Mouse (Mus musculus) hindbrain, embryonic 15.5 days (tissue): Measurements from ENCODE around the gene Ifnb1. TPM values are rescaled to one million over a fixed set of nuclear protein-coding genes. Genes with fewer than 3 reads are reported as not detected.
"Not testable (repeated sequence)": the region's sequence is repeated elsewhere in the genome, so short reads cannot be mapped to it uniquely, and the experiment has no call there.

Source experiments
- ATAC-seq: fragments of 200-750 bp; cut with Nextera tagmentation; 2 replicates; pipeline ENCODE4 v1.8.0; 2017; ENCODE audit warnings: low read depth, moderate number of reproducible peaks, moderate TSS enrichment; ENCODE audit not compliant: low FRiP score
- H3K27ac ChIP-seq: fragments of 300-500 bp; sonication (generic); replicated peaks from 2 replicates; pipeline ENCODE4 v1.5.1; 2015; ENCODE audit warnings: mild to moderate bottlenecking, inconsistent platforms
- H3K27me3 ChIP-seq: fragments of 300-500 bp; sonication (generic); 2 replicates; pipeline ENCODE4 v1.6.1; 2015; ENCODE audit warnings: control low read depth, inconsistent platforms
- H3K36me3 ChIP-seq: fragments of 300-500 bp; sonication (generic); 2 replicates; pipeline ENCODE4 v1.6.1; 2015; ENCODE audit warnings: control low read depth, inconsistent platforms
- H3K4me1 ChIP-seq: fragments of 300-500 bp; sonication (generic); replicated peaks from 2 replicates; pipeline ENCODE4 v1.6.1; 2015; ENCODE audit warnings: control low read depth, inconsistent platforms
- H3K4me2 ChIP-seq: fragments of 300-500 bp; sonication (generic); 2 replicates; pipeline ENCODE4 v1.6.1; 2015; ENCODE audit warnings: moderate library complexity, mild to moderate bottlenecking, inconsistent platforms
- H3K4me3 ChIP-seq: fragments of 300-500 bp; sonication (generic); 2 replicates; pipeline ENCODE4 v1.5.1; 2015; ENCODE audit warnings: mild to moderate bottlenecking, inconsistent platforms
- H3K9ac ChIP-seq: fragments of 300-500 bp; sonication (generic); 2 replicates; pipeline ENCODE4 v1.6.1; 2015; ENCODE audit warnings: inconsistent platforms
- H3K9me3 ChIP-seq: fragments of 300-500 bp; sonication (generic); 2 replicates; pipeline ENCODE4 v1.6.1; 2016; ENCODE audit warnings: control low read depth, inconsistent platforms
- WGBS: fragments of 180-500 bp; shearing (Covaris S2); methylation state at CpG from one replicate; pipeline ENCODE4 v1.1.7; 2015; 5-methylcytosine and 5-hydroxymethylcytosine counted together
- polyA plus RNA-seq: library from polyadenylated mRNA; unstranded; fragments of >200 nt; fragmentation: Nextera tagmentation; extraction: Ambion mirVana; gene quantifications from 2 replicates; pipeline ENCODE4 v1.2.1, GENCODE M21; 2015

Gene Ifnb1
- polyA plus RNA-seq: not detected in 2 replicates

DNA sequence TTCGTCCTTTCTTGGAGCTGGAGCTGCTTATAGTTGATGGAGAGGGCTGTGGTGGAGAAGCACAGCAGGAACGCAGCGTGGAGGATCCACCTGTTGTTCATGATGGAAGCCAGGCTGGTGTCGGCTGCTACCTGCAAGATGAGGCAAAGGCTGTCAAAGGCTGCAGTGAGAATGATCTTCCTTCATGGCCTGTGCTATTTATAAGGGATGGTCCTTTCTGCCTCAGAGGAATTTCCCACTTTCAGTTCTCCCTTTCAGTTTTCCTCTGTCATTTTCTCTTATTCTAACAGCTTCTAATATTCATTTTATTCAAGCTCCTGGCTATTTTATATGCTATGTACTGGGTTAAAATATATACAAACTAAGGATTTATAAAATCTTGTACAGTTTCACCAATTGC is at the start of gene Ifnb1:
Gene Ifnb1, minus strand, starts transcription at position 101 of the 400 bp plus-strand sequence.
- Histone ChIP-seq H3K27me3 (no peaks in the 10 kb centered on the region), H3K4me3 (no peak within 1 kb of the TSS), H3K9ac (no peak within 1 kb of the TSS), H3K9me3 (no peaks in the 10 kb centered on the region), H3K4me1 (no peaks in the 10 kb centered on the region), H3K4me2 (no peak within 1 kb of the TSS), H3K36me3 (no peaks in the 10 kb centered on the region), H3K27ac (no peak within 1 kb of the TSS)
- no peak for ATAC-seq
- WGBS: 94% methylated on average over 4 of the region's 4 CpGs

DNA sequence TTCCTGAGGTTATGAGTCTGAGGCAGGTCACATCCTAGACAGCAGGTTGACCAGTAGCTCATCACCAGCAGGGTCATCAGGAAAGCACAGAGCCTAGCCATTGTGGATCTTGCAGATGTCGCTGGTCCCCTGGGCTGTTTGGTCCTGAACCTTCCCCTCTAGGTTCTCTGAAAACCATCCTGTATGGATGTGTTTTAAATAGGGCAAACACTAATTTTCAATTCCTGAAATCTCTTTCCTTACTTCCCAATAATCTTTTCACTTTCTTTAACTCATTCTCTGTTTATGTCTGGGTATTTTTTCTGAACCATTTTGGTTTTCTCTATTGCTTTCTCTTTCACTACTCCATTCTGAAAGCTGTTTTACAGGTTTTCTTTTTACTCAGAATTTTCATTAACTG is 49.1 kb upstream of the Ifnb1 start, which contains the start of gene Ifna14:
Gene Ifna14, minus strand, starts transcription at position 101 of the 400 bp plus-strand sequence.
- Histone ChIP-seq H3K4me2 (no peak within 1 kb of the TSS), H3K27ac (no peak within 1 kb of the TSS), H3K9ac (no peak within 1 kb of the TSS), H3K27me3 (no peaks in the 10 kb centered on the region), H3K4me1 (no peaks in the 10 kb centered on the region), H3K4me3 (no peak within 1 kb of the TSS), H3K9me3 (no peaks in the 10 kb centered on the region), H3K36me3 (no peaks in the 10 kb centered on the region)
- 71% methylated on average over 1 of the region's 1 CpGs for whole genome bisulfite sequencing
- no peak for ATAC-seq

DNA sequence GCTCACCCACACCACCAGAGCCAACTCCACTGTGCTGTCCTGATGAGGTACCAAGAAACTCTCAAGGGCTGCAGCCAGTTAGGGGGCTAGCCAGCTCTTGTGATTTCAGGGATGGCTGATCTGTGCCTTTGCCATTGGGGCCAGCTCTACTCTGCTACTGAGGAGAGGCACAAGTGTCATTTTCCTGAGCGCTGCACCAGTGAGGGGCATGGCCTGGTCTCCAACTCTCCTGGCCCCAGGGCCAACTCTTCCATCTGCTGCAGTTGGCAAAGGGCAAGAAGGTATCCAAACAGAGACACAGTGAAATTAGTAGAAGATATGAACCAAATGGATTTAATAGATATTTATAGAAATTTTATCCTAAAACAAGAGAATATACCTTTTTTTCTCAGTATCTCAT is 39.2 kb upstream of the Ifnb1 start:
- H3K4me1 ChIP-seq: no peaks in the 10 kb centered on the region
- ATAC-seq: no peak
- no peak overlapping the region for H3K27ac ChIP-seq
- no peaks in the 10 kb centered on the region for H3K9me3 ChIP-seq
- no peak overlapping the region for H3K4me2 ChIP-seq
- no peaks in the 10 kb centered on the region for H3K36me3 ChIP-seq
- no peak overlapping the region for H3K4me3 ChIP-seq
- WGBS: 95% methylated on average over 1 of the region's 1 CpGs
- H3K9ac ChIP-seq: no peak overlapping the region
- no peaks in the 10 kb centered on the region for H3K27me3 ChIP-seq

DNA sequence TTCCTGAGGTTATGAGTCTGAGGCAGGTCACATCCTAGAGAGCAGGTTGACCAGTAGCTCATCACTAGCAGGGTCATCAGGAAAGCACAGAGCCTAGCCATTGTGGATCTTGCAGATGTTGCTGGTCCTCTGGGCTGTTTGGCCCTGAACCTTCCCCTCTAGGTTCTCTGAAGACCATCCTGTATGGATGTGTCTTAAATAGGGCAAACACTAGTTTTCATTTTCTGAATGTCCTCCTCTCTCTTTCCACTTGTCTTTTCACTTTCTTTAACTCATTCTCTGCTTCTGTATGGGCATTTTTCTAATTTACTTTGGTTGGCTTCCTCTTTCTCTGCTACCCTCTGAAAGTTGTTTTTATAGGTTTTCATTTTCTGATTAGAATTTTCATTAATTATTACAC is 35.6 kb upstream of the Ifnb1 start, which contains the start of gene Ifna15:
Gene Ifna15, minus strand, starts transcription at position 101 of the 400 bp plus-strand sequence.
- H3K9ac ChIP-seq: not testable (repeated sequence)

DNA sequence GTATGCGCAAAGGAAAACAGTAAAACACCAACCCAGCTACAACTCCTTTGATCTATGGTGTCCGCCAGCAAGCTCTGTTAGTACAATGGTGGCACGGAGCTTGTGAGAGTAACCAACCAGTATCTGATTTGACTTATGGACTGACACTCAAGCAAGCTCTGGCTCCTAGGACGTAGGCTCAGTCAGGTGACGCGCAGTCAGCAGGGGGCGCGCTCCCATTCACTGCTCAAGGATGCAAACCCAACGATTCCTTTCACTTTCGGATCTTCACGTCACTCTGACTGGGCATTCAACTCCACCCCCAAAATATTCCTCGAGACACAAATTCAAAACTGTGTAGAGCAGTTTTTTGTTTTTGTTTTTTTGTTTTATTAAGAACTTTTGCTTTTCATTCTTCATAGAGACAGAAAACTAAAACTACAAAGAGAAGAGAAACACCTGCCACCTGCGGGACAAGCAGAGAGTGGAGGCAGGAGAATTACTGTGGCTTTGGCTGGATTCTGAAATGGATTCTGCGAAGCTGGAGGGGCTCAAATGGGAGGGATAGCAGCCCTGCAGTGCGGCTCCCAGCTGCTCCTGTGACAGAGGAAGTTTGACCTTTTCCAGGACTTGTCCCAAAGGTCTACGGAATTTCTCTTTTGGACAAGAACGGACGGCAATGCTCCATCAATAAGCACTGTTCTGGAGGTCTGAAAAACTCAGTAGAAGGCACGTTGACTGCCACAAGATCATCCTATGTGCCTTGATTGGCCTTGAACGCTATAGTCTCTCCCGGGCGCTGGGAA is 27.8 kb upstream of the Ifnb1 start:
- H3K4me3 ChIP-seq: peak overlapping the region; percentile 22
- H3K9ac ChIP-seq: no peak overlapping the region
- no peaks in the 10 kb centered on the region for H3K4me1 ChIP-seq
- ATAC-seq: no peak
- WGBS: 36% methylated on average over 22 of the region's 22 CpGs
- H3K9me3 ChIP-seq: no peaks in the 10 kb centered on the region
- no peaks in the 10 kb centered on the region for H3K36me3 ChIP-seq
- H3K27me3 ChIP-seq: no peaks in the 10 kb centered on the region
- H3K27ac ChIP-seq: no peak overlapping the region
- peak overlapping the region; percentile 49 for H3K4me2 ChIP-seq

More for the DNA sequence above, 35.6 kb upstream of the Ifnb1 start, which contains the start of gene Ifna15:
- not testable (repeated sequence) for H3K27ac ChIP-seq, H3K4me3 ChIP-seq, ATAC-seq, H3K36me3 ChIP-seq, H3K9me3 ChIP-seq, H3K4me2 ChIP-seq, H3K4me1 ChIP-seq, H3K27me3 ChIP-seq

DNA sequence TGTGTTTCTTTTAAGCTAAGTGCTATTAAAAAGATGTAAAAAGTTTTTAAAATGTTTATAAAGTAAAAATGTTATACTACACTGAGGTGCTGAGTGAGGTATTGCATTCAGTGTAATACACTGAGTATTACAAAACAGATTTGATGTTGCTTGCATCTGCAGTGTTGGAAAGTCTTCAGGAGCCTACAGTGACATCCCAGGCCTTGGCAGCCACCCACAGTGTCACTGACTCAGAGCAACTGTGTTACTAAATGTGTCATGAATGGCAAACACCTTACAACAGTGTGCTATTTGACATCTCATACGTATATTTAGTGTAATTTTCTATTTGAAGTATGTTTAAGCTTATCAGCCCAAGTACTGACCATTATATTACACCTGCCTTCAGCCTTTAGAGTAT is 25.4 kb upstream of the Ifnb1 start:
- Histone ChIP-seq H3K4me2 (no peak overlapping the region), H3K27ac (no peak overlapping the region), H3K27me3 (no peaks in the 10 kb centered on the region), H3K4me1 (no peaks in the 10 kb centered on the region), H3K9ac (no peak overlapping the region), H3K36me3 (no peaks in the 10 kb centered on the region), H3K9me3 (no peaks in the 10 kb centered on the region), H3K4me3 (no peak overlapping the region)
- no peak for ATAC-seq
- WGBS: 86% methylated on average over 1 of the region's 1 CpGs

DNA sequence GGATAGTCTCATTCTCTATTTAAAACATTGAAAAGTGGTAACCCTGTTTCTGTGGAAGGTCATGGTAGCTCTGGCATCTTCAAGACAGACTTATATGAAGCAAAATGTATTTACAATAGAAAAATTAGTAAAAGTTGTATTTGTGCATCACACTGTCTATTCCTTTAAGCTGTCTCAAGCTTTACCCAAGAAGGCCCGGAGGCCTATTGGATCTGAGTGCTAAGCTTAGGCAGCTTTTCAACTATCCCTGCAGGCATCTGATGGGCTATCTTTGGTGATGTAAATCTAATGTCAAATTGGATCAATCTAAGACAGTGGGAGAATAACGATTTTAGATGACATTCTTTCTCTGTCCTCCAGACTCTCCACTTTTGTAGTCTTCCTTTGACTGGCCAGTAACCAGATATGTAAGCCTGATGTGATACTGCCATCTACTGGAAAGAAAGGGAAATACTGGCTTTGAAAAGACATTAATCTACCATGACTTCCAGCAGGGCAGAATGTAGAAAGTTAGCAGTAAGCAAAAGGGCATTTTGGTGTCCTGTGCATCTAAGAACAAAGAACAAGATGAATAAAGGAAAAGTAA is 21.2 kb upstream of the Ifnb1 start:
- peak; percentile 79 for ATAC-seq
- Histone ChIP-seq H3K36me3 (no peaks in the 10 kb centered on the region), H3K9me3 (no peaks in the 10 kb centered on the region), H3K27ac (no peak overlapping the region), H3K4me2 (no peak overlapping the region), H3K4me1 (no peaks in the 10 kb centered on the region), H3K27me3 (no peaks in the 10 kb centered on the region), H3K4me3 (no peak overlapping the region), H3K9ac (no peak overlapping the region)
- WGBS: 49% methylated on average over 2 of the region's 2 CpGs

DNA sequence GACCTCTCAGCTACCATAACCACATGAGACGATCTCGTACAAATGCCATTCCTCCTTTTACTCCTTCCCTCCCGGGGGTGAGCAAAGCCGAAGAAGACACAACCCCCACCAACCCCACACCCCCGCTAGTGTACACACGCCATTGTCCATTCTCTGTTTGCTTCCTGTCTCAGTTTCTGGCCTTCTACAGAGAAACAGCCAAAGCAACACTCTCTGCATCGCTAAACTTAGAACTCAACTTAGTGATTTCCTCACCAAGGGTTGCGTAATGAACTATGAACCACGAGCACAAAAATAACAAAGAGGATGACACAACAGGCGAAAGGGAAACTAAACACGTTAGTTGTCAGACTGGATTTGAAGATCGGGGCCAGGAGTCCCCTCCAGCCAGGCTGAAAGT is 14.8 kb upstream of the Ifnb1 start:
- 84% methylated on average over 12 of the region's 12 CpGs for WGBS
- H3K9me3 ChIP-seq: no peaks in the 10 kb centered on the region
- no peak for ATAC-seq
- H3K27ac ChIP-seq: no peak overlapping the region
- no peaks in the 10 kb centered on the region for H3K27me3 ChIP-seq
- no peaks in the 10 kb centered on the region for H3K4me1 ChIP-seq
- no peak overlapping the region for H3K4me3 ChIP-seq
- H3K4me2 ChIP-seq: no peak overlapping the region
- no peaks in the 10 kb centered on the region for H3K36me3 ChIP-seq
- H3K9ac ChIP-seq: no peak overlapping the region

DNA sequence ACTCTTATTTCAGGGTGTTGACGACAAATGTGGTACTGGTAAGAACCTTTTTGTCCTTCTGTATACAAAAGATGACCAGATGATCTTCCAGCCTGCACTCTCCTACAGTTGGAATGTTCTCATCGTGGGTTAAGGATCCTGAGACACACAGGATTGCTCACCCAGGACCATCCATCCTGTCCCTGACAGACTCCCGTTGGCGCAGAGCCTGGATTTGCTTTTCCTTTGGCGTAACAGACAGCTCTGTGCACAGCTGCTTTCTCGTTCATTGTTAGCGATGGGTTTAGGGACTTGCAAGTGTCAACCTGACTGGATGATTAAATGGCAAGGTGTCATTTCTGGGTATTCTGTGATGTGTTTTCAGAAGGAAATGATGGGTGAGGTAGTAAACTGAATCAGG is 14.1 kb upstream of the Ifnb1 start:
- 55% methylated on average over 7 of the region's 7 CpGs for WGBS

DNA sequence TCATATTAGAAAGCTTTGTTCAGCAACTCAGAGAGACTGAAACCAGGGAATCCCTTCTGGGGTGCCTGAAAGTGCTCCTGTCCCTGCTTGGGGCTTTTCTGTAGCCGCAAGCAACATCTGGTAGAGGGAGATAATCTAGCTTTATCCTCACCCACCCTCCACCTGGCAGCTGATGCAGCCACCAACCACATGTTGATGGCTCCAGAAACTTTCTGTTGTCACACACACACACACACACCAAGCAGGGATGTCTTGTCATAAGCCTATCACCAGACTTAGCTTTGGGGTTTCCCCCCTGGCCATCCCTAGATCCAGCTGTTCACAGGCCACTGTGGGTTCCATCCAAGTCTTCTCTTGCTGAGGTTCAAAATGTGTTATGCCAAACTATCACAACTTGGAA is 13.2 kb upstream of the Ifnb1 start:
- H3K4me2 ChIP-seq: no peak overlapping the region
- no peak for ATAC-seq
- no peaks in the 10 kb centered on the region for H3K27me3 ChIP-seq
- no peak overlapping the region for H3K9ac ChIP-seq
- WGBS: 93% methylated on average over 1 of the region's 1 CpGs
- H3K4me1 ChIP-seq: no peaks in the 10 kb centered on the region
- no peaks in the 10 kb centered on the region for H3K9me3 ChIP-seq
- H3K27ac ChIP-seq: no peak overlapping the region
- no peak overlapping the region for H3K4me3 ChIP-seq
- no peaks in the 10 kb centered on the region for H3K36me3 ChIP-seq

More for the DNA sequence above, 14.1 kb upstream of the Ifnb1 start:
- Histone ChIP-seq H3K4me3 (no peak overlapping the region), H3K4me2 (no peak overlapping the region), H3K27me3 (no peaks in the 10 kb centered on the region), H3K9me3 (no peaks in the 10 kb centered on the region), H3K27ac (no peak overlapping the region), H3K36me3 (no peaks in the 10 kb centered on the region), H3K9ac (no peak overlapping the region), H3K4me1 (no peaks in the 10 kb centered on the region)
- 0 out of 2 replicates have a peak, but pooled peaks have one; percentile 42 for ATAC-seq

DNA sequence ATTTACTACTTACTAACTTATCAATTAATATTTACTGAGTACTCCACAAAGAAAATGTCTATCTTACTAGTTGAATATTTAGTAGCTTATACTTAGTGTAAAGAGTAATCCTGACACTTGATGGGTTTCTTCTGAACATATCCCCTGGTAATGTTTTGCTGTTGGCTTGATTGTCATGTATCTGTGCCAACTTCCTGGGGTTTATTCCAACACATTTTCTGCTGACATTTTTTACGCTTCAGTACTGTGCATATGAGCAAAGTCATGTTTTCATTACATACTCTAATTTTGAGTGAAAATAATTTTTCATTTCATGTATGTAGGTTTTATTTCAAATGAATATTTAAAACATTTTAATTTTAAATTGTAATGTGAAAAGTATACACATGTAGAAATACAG is 12.3 kb upstream of the Ifnb1 start:
- H3K4me1 ChIP-seq: no peaks in the 10 kb centered on the region
- no peak overlapping the region for H3K4me3 ChIP-seq
- no peak overlapping the region for H3K4me2 ChIP-seq
- H3K27me3 ChIP-seq: no peaks in the 10 kb centered on the region
- H3K9ac ChIP-seq: no peak overlapping the region
- no peak for ATAC-seq
- 75% methylated on average over 1 of the region's 1 CpGs for whole genome bisulfite sequencing
- no peaks in the 10 kb centered on the region for H3K36me3 ChIP-seq
- no peak overlapping the region for H3K27ac ChIP-seq
- no peaks in the 10 kb centered on the region for H3K9me3 ChIP-seq

DNA sequence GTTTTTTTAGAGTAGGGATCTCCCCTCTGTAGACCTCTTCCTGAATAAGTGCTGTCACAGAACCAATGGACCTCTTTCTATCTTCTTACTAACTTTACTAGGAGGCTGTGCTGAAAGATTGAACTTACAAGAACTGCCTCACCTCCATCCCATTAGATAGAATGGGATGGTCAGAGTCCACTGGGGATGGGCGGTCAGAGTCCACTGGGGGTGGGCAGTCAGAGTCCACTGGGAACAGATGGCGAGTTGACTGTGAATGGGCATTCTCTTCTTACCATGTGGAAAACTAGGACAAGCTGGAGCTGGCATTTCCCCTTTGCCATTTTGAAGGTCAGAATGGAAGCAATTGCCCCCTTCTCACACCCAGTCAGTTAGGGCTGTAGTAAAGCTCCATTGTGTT is 10.9 kb upstream of the Ifnb1 start:
- Histone ChIP-seq H3K9ac (no peak overlapping the region), H3K4me1 (no peaks in the 10 kb centered on the region), H3K27ac (no peak overlapping the region), H3K9me3 (no peaks in the 10 kb centered on the region), H3K4me2 (no peak overlapping the region), H3K27me3 (no peaks in the 10 kb centered on the region), H3K4me3 (no peak overlapping the region), H3K36me3 (no peaks in the 10 kb centered on the region)
- no peak for ATAC-seq
- 82% methylated on average over 2 of the region's 2 CpGs for WGBS
